Mouse (Mus musculus): ENCODE data around the gene Slc9a3r1. TPM values are rescaled to one million over a fixed set of nuclear protein-coding genes. Genes with fewer than 3 reads are reported as not detected.

The Slc9a3r1 gene
- polyA plus RNA-seq, 1 experiment from 2014 or later = 42.5 TPM

DNA sequence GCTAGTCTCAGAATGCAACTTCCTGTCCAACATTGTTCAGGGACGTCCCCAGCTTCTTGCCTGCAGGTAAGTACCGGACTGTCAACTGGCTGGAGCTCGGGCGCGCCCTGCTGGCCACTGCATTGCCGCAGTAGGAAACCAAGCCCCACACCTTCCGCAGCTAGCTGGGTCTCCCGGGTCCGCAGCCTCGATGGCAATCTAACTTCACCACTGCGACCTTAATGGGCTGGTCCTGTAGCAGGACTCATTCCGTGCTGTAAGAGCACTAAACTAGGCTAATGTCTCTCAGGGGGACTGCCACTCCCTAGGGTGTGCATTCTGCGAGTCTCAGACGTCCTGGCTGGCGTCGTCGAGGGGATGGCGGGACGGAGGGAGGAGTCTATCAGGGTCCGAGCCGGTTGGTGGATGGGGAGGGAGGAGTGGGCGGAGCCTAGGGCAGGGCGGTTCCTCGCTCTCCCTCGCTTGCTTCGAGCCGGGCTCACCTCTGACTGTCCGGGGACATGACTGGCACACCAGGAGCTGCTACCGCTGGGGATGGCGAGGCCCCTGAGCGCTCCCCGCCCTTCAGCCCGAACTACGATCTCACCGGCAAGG lies 9.3 kb upstream of the Slc9a3r1 start:
- under 1% methylated on average over 35 of the region's 35 CpGs for WGBS
- Histone ChIP-seq H3K27me3 (replicated peaks; ENCODE audit: low read depth, poor library complexity, severe bottlenecking) (peaks cover 71% of the 10 kb centered on the region), H3K9me3 (0 out of 2 replicates have a peak, but pooled peaks cover 3% of the 10 kb centered on the region), H3K27ac (replicated peaks) (no peak overlapping the region), H3K4me3 (peak overlapping the region; percentile 50), H3K4me1 (peaks cover 58% of the 10 kb centered on the region), H3K36me3 (replicated peaks) (no peaks in the 10 kb centered on the region)
- DNase-seq (ENCODE audit: low spot score) = peak; percentile 88

- no peaks in the 10 kb centered on the region for H3K36me3 ChIP-seq (replicated peaks)
- no peak overlapping the region for H3K4me3 ChIP-seq
- H3K9me3 ChIP-seq = 0 out of 2 replicates have a peak, but pooled peaks cover 4% of the 10 kb centered on the region
- H3K27me3 ChIP-seq (replicated peaks; ENCODE audit: low read depth, poor library complexity, severe bottlenecking) = peaks cover 78% of the 10 kb centered on the region
- no peak for DNase-seq (ENCODE audit: low spot score)
- peaks cover 60% of the 10 kb centered on the region for H3K4me1 ChIP-seq
- 8% methylated on average over 5 of the region's 5 CpGs for WGBS
- H3K27ac ChIP-seq (replicated peaks) = no peak overlapping the region
These were observed 8.0 kb upstream of the Slc9a3r1 start for GRCm38 (mm10) chr11:115155053-115155634.

GRCm38 (mm10) chr11:115157933-115158719 lies 5.0 kb upstream of the Slc9a3r1 start:
- Histone ChIP-seq H3K9me3 (0 out of 2 replicates have a peak, but pooled peaks cover 4% of the 10 kb centered on the region), H3K27ac (replicated peaks) (peak overlapping the region; percentile 70), H3K36me3 (replicated peaks) (no peaks in the 10 kb centered on the region), H3K27me3 (replicated peaks; ENCODE audit: low read depth, poor library complexity, severe bottlenecking) (peaks cover 88% of the 10 kb centered on the region), H3K4me1 (peaks cover 64% of the 10 kb centered on the region), H3K4me3 (0 out of 2 replicates have a peak overlapping the region, but pooled peaks have one; percentile 11)
- WGBS = 31% methylated on average over 12 of the region's 12 CpGs
- no peak for DNase-seq (ENCODE audit: low spot score)

DNA sequence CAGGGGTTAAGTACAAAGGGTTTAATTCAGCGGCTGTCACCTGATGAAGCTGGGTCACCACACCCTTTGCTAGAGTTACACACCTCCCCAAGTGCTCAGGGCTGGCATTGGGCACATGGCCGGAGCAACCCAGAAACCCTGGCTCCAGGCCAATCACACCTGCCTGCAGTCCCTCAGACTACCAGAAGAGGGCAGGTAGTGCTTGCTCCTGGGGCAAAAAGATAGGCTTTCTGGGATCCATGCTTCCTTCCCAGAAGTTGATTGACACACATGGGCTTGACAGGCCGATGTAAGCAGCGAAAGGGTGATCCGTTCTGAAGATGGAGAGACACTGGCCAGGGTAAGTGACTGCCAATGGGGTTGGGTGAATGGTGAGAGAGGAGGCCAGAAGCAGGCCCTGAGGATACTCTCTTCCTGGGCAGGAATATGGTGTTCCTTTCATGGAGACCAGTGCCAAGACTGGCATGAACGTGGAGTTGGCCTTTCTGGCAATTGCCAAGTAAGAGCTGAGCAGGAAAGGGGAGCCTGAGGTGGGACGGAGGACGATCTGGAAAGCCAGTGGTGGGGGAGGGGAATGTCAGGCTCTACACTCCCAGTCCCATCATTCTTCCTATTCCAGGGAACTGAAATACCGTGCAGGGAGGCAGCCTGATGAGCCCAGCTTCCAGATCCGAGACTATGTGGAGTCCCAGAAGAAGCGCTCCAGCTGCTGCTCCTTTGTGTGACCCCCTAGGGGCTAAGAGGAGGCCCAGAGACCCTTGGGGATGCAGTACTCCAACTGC lies 2.9 kb upstream of the Slc9a3r1 start:
- WGBS = 55% methylated on average over 11 of the region's 11 CpGs
- Histone ChIP-seq H3K9me3 (0 out of 2 replicates have a peak, but pooled peaks cover 4% of the 10 kb centered on the region), H3K36me3 (replicated peaks) (no peaks in the 10 kb centered on the region), H3K27me3 (replicated peaks; ENCODE audit: low read depth, poor library complexity, severe bottlenecking) (peaks cover 88% of the 10 kb centered on the region), H3K27ac (replicated peaks) (no peak overlapping the region), H3K4me3 (0 out of 2 replicates have a peak overlapping the region, but pooled peaks have one; percentile 2), H3K4me1 (peaks cover 64% of the 10 kb centered on the region)
- peak; percentile 68 for DNase-seq (ENCODE audit: low spot score)

DNA sequence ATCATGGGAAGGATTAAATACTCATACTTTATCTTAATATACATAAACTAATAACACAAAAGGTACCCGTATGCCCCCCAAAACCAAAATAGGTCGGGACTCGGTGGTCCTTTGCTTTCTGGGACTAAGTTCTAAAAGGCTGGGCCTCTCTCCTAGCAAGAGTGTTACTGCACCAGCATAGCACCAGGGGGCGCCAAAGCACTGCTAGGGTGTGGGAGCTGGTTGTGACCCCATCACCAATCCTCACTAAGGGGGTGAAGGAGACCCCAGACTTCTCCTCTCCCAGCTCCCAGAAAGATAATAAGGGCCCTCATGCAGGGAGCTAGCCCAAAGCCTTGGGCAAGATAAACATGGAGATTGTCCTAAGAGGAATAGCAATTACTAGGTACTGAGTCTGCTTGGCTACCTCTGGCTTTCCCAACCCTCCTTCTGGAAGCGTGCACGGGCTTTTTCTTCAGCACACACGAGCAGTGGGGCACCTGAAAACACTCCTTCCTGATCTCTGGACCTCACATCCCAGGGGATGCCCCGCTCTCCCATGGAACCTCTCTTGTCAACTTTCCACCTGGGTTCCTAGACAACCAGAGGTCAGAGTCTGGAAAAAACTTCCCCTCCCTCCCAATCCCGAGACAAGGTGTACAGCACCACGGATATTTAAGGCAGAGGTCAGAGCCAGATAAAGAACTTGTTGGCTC lies 2.1 kb upstream of the Slc9a3r1 start:
- 30% methylated on average over 10 of the region's 10 CpGs for WGBS
- H3K4me1 ChIP-seq = peaks cover 62% of the 10 kb centered on the region
- H3K27me3 ChIP-seq (replicated peaks; ENCODE audit: low read depth, poor library complexity, severe bottlenecking) = peaks cover 88% of the 10 kb centered on the region
- DNase-seq (ENCODE audit: low spot score) = peak; percentile 81
- H3K4me3 ChIP-seq = no peak overlapping the region
- no peak overlapping the region for H3K27ac ChIP-seq (replicated peaks)
- H3K36me3 ChIP-seq (replicated peaks) = no peaks in the 10 kb centered on the region
- 0 out of 2 replicates have a peak, but pooled peaks cover 4% of the 10 kb centered on the region for H3K9me3 ChIP-seq

DNA sequence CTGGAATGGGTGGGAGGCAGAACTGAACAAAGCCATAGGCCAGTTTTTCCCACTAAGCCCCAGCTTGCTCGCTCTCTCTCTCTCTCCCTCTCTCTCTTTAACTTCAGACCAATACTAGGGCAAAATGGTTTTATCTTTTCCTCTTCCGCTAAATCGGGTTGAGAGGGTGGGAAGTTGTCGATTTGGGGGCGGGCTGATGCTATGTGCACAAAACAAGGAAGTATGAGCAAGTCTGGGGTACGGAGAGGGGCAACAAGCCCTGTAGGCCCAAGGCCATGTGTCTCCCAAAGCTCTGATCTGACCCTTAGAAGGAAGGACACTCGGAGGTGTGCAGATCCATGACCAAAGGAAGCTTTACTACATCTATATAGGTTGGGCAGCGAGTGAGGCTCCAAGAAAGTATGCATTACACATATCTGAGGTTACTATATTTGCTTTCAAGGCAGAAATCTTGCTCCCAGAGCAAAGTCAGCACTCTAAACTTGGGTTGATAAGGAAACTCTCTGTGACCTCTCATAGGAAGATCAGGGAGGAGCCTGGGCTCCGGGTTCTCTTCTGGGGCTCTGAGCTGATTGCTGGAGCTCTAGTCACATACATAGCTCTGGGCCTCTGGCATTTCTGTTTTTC lies 1.4 kb upstream of the Slc9a3r1 start:
- H3K4me3 ChIP-seq = no peak overlapping the region
- H3K4me1 ChIP-seq = peaks cover 62% of the 10 kb centered on the region
- H3K27me3 ChIP-seq (replicated peaks; ENCODE audit: low read depth, poor library complexity, severe bottlenecking) = peaks cover 87% of the 10 kb centered on the region
- H3K36me3 ChIP-seq (replicated peaks) = no peaks in the 10 kb centered on the region
- H3K27ac ChIP-seq (replicated peaks) = no peak overlapping the region
- WGBS = 64% methylated on average over 9 of the region's 9 CpGs
- H3K9me3 ChIP-seq = 0 out of 2 replicates have a peak, but pooled peaks cover 4% of the 10 kb centered on the region
- no peak for DNase-seq (ENCODE audit: low spot score)

DNA sequence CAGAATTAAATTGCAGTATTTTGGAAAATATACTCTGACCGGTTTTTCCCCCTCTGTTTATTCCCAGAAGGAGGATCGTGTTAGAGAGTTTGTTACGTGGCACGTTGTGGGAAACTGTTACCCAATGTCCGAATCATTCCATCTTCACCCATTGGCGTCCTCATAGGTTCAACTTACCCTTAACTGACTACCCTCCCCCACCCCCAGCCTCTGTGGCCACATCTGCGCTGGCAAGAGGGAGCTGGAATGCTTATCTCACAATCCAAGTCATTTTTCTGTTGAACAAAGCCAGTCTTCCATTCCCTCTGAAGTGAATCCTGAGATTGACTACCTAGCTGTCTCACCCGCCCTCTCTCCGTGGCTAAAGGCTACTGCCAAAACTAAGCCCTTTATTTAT lies 938 bp upstream of the Slc9a3r1 start:
- no peaks in the 10 kb centered on the region for H3K36me3 ChIP-seq (replicated peaks)
- peaks cover 87% of the 10 kb centered on the region for H3K27me3 ChIP-seq (replicated peaks; ENCODE audit: low read depth, poor library complexity, severe bottlenecking)
- H3K27ac ChIP-seq (replicated peaks) = peak overlapping the region; percentile 75
- whole genome bisulfite sequencing = 20% methylated on average over 9 of the region's 9 CpGs
- 0 out of 2 replicates have a peak, but pooled peaks cover 4% of the 10 kb centered on the region for H3K9me3 ChIP-seq
- no peak for DNase-seq (ENCODE audit: low spot score)
- peak overlapping the region; percentile 72 for H3K4me3 ChIP-seq
- peaks cover 63% of the 10 kb centered on the region for H3K4me1 ChIP-seq

GRCm38 (mm10) chr11:115163568-115164150 lies 518 bp downstream of the Slc9a3r1 start:
- H3K27ac ChIP-seq (replicated peaks) = peak overlapping the region; percentile 75
- H3K9me3 ChIP-seq = 0 out of 2 replicates have a peak, but pooled peaks cover 4% of the 10 kb centered on the region
- peak; percentile 73 for DNase-seq (ENCODE audit: low spot score)
- H3K4me1 ChIP-seq = peaks cover 57% of the 10 kb centered on the region
- H3K36me3 ChIP-seq (replicated peaks) = no peaks in the 10 kb centered on the region
- H3K27me3 ChIP-seq (replicated peaks; ENCODE audit: low read depth, poor library complexity, severe bottlenecking) = peaks cover 90% of the 10 kb centered on the region
- under 1% methylated on average over 47 of the region's 47 CpGs for WGBS
- peak overlapping the region; percentile 72 for H3K4me3 ChIP-seq

DNA sequence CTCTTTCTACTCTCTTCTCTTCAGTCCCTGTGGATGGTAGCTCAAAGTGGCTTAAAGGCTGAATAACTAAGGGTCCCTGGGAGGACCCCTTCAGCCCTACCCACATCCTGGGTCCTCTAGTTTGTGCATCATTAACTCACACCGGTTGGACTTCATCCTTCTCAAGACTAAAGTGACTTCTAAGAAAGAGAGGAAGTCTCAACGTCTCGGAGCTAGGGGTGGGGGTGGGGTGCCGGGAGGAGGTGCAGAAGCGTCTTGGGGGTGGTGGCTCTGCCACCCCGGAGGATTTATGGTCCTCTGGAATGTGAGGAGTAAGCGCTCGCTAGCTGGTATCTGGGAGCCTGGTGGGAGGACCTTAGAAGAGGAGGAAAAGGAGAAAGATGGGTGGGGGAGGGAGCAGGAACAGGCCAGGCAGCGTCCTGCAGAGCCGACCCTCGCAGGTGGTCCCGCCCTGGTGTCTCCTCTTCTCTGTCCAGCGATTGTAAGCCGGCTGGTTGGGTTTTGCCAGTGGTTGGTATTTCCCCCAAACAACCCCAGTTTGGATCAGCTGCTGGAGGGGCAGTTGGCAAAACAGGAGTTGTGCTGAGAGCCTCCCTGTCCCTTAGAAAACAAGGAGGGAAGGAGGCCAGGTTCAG lies 1.3 kb downstream of the Slc9a3r1 start:
- Histone ChIP-seq H3K4me3 (peak overlapping the region; percentile 72), H3K4me1 (peaks cover 56% of the 10 kb centered on the region), H3K36me3 (replicated peaks) (no peaks in the 10 kb centered on the region), H3K27ac (replicated peaks) (peak overlapping the region; percentile 12), H3K9me3 (no peaks in the 10 kb centered on the region), H3K27me3 (replicated peaks; ENCODE audit: low read depth, poor library complexity, severe bottlenecking) (peaks cover 95% of the 10 kb centered on the region)
- no peak for DNase-seq (ENCODE audit: low spot score)
- WGBS = under 1% methylated on average over 14 of the region's 14 CpGs

DNA sequence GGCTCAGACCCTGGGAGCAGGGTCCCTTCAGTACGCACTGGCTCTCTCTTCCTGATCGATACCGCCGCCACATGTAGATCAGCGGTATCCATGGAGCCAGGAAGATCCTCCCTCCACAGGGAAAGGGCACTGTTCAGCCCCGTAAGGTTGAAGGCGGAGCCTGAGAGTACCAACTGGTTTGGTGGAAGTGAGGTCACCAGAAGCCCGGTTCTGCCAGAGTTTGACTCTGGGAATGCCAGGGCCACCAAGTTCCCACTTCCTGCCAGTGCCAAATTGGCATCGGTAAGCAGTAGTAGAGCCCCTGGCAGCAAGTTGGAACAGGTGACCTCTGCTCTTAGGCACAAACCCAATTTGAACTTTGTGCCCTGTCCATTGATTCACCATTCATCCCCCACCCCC lies 1.8 kb downstream of the Slc9a3r1 start:
- peak overlapping the region; percentile 12; the same call in 1 of the 2 replicates for H3K27ac ChIP-seq (replicated peaks)
- H3K4me3 ChIP-seq = peak overlapping the region; percentile 72
- H3K36me3 ChIP-seq (replicated peaks) = no peaks in the 10 kb centered on the region
- no peak for DNase-seq (ENCODE audit: low spot score)
- H3K4me1 ChIP-seq = peaks cover 55% of the 10 kb centered on the region
- H3K27me3 ChIP-seq (replicated peaks; ENCODE audit: low read depth, poor library complexity, severe bottlenecking) = peaks cover 90% of the 10 kb centered on the region
- under 1% methylated on average over 9 of the region's 9 CpGs for WGBS
- H3K9me3 ChIP-seq = no peaks in the 10 kb centered on the region

DNA sequence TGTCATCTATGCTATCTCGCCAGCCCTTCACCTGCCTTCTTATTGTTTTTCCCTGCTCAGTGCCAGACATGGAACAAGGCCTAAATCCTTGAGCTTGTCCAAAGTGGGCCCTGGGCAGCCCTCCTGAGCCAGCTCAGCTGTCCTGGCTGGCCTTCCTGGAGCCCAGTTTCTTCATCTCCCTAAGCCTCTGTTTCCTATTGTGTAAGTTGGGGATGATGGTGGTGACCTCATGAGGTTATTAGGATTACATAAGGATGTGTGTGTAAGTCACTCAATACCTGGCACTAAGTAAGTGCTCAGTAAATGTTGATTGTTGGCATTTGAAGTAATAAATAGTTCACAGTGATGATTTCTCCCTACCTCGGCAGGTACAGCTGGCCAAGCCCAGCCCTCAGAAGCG lies 3.6 kb downstream of the Slc9a3r1 start:
- Histone ChIP-seq H3K4me1 (peaks cover 55% of the 10 kb centered on the region), H3K27ac (replicated peaks) (no peak overlapping the region), H3K36me3 (replicated peaks) (no peaks in the 10 kb centered on the region), H3K9me3 (no peaks in the 10 kb centered on the region), H3K27me3 (replicated peaks; ENCODE audit: low read depth, poor library complexity, severe bottlenecking) (peaks cover 79% of the 10 kb centered on the region), H3K4me3 (no peak overlapping the region)
- WGBS = 87% methylated on average over 3 of the region's 3 CpGs
- DNase-seq (ENCODE audit: low spot score) = no peak
